Mouse (Mus musculus) midbrain, embryonic 10.5 days (tissue): Measurements from ENCODE around the gene Cdk17. TPM values are rescaled to one million over a fixed set of nuclear protein-coding genes. Genes with fewer than 3 reads are reported as not detected.

Source experiments
- DNase-seq: peaks from one replicate; pipeline ENCODE4 v3.0.0-alpha.2; 2017; ENCODE audit warnings: low spot score
- H3K27ac ChIP-seq: fragments of 300-500 bp; sonication (generic); replicated peaks from 2 replicates; pipeline ENCODE4 v1.5.1; 2016; ENCODE audit warnings: mild to moderate bottlenecking
- H3K27me3 ChIP-seq: fragments of 300-500 bp; sonication (generic); 2 replicates; pipeline ENCODE4 v1.6.1; 2016; ENCODE audit warnings: low read depth, mild to moderate bottlenecking; ENCODE audit not compliant: poor library complexity, severe bottlenecking
- H3K36me3 ChIP-seq: fragments of 300-500 bp; sonication (generic); 2 replicates; pipeline ENCODE4 v1.6.1; 2016; ENCODE audit warnings: mild to moderate bottlenecking, moderate library complexity
- H3K4me1 ChIP-seq: fragments of 300-500 bp; sonication (generic); 2 replicates; pipeline ENCODE4 v1.6.1; 2016
- H3K4me3 ChIP-seq: fragments of 300-500 bp; sonication (generic); 2 replicates; pipeline ENCODE4 v1.5.1; 2016; ENCODE audit warnings: mild to moderate bottlenecking, moderate library complexity
- H3K9me3 ChIP-seq: fragments of 300-500 bp; sonication (generic); replicated peaks from 2 replicates; pipeline ENCODE4 v1.6.1; 2016; ENCODE audit warnings: mild to moderate bottlenecking
- WGBS: fragments of 180-500 bp; shearing (Covaris S2); methylation state at CpG from one replicate; pipeline ENCODE4 v1.1.7; 2016; 5-methylcytosine and 5-hydroxymethylcytosine counted together
- polyA plus RNA-seq: library from polyadenylated mRNA; unstranded; fragments of >200 nt; fragmentation: Nextera tagmentation; extraction: Ambion mirVana; gene quantifications from 2 replicates; pipeline ENCODE4 v1.2.1, GENCODE M21; 2016

The Cdk17 gene
- polyA plus RNA-seq, 1 experiment from 2014 or later, result 20.1 TPM

DNA sequence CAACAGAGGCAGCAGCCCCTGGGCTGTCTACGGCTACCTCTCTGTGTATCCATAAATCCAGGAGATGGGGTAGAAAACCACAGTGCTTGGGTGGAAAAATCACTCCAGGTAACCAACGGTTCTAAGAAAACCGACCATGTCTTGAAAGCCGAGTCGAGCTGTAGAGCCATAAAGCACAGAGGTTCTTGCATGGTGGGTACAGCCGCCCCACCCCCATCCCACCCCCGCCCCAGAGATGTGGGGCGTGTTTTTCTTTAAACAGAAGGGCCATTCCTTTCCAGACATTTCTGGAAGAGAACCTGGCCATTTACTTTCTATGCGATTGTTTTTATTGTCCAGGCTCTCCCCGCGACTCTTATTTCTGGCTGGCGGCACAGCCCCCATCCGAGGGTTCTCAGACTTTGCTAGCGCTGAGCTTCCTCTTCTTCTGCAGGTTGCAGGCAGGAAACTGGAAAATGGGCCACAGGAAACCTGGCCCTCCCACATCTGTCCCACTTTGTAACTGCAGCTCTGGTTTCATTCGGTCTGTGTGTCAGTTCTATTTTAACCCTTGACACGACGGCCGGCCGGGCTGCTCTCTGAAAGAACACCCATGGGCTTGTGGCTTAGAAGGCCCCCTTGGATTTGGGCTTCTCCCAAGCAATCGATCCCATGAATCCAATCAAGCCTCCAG, 134.0 kb downstream of the Cdk17 start:
- DNase-seq, result no peak
- Histone ChIP-seq H3K27ac (no peak overlapping the region), H3K9me3 (no peaks in the 10 kb centered on the region), H3K4me1 (peaks cover 18% of the 10 kb centered on the region), H3K4me3 (no peak overlapping the region), H3K27me3 (no peaks in the 10 kb centered on the region), H3K36me3 (no peaks in the 10 kb centered on the region)
- 72% methylated on average over 20 of the region's 20 CpGs for WGBS

DNA sequence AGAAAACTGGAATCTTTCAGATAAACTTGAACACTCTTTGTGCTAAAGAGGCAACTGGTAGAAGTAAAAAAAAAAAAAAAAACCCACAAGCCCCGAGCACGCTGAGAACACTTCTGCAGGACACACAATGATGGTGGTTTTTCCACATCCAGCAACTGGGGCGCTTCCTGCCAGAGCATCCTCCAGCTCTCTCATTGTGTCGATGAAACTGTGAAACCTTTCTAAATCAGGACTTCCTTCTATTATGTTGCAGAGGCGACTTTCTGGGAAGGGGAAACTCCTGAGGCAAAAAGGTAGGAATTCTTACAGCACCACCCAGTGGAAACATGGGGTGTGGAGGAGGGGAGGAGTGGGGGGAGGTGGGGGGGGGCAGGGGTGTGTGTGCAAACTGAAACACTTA, 137.1 kb downstream of the Cdk17 start:
- H3K36me3 ChIP-seq, result no peaks in the 10 kb centered on the region
- H3K4me3 ChIP-seq, result no peak overlapping the region
- no peak overlapping the region for H3K27ac ChIP-seq
- H3K9me3 ChIP-seq, result no peaks in the 10 kb centered on the region
- H3K27me3 ChIP-seq, result no peaks in the 10 kb centered on the region
- DNase-seq, result no peak
- peaks cover 15% of the 10 kb centered on the region for H3K4me1 ChIP-seq
- WGBS, result 55% methylated on average over 5 of the region's 5 CpGs

GRCm38 (mm10) chr10:93298208-93298607, 137.5 kb downstream of the Cdk17 start:
- Histone ChIP-seq H3K9me3 (no peaks in the 10 kb centered on the region), H3K36me3 (no peaks in the 10 kb centered on the region), H3K4me1 (peaks cover 20% of the 10 kb centered on the region), H3K27ac (no peak overlapping the region), H3K27me3 (no peaks in the 10 kb centered on the region), H3K4me3 (no peak overlapping the region)
- WGBS, result 68% methylated on average over 7 of the region's 7 CpGs
- no peak for DNase-seq

GRCm38 (mm10) chr10:93301831-93302230, 141.2 kb downstream of the Cdk17 start:
- WGBS, result 81% methylated on average over 8 of the region's 8 CpGs
- Histone ChIP-seq H3K27ac (no peak overlapping the region), H3K4me1 (peaks cover 17% of the 10 kb centered on the region), H3K27me3 (no peaks in the 10 kb centered on the region), H3K4me3 (no peak overlapping the region), H3K36me3 (no peaks in the 10 kb centered on the region), H3K9me3 (no peaks in the 10 kb centered on the region)
- no peak for DNase-seq

DNA sequence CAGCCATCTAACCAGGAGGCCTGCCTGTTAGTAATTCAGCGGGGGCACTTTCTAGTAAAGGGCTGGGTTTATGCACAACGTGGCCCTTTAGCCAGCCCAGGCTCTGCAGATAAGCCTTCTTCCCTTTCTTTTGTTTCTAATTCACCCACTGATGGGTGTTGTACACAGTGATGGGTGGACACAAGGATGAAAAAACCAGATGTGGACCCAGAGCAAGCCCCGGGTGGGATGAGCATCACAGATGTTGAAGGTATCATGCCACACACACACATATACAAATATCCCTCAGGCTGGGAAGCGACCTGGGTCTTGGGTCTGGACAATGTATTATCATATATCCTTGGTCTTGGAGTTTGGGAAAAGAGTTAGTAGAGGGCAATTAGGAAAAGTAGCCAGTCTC, 142.6 kb downstream of the Cdk17 start:
- Histone ChIP-seq H3K36me3 (no peaks in the 10 kb centered on the region), H3K4me1 (peaks cover 12% of the 10 kb centered on the region), H3K4me3 (no peak overlapping the region), H3K27me3 (peaks cover 8% of the 10 kb centered on the region), H3K27ac (no peak overlapping the region), H3K9me3 (no peaks in the 10 kb centered on the region)
- no peak for DNase-seq
- 75% methylated on average over 4 of the region's 4 CpGs for WGBS

DNA sequence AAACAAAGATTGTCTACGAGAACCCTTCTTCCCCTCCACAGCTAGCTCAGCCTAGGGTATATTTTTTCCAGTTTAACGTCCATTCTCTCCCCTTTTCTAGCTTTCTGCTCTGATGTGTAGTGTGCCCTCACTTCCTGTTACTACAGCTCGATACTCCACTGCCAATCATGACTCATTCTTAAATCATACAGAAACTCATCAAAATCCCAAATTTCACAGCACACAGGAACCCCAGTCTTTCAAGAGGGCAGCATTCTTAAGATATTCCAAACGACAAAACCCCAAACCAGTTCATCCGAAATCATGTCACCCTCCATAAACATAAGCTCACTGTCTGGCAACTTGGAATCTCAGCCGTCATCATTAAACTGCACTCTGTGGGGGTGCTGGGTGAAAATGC, 145.3 kb downstream of the Cdk17 start:
- H3K4me3 ChIP-seq, result no peak overlapping the region
- H3K27me3 ChIP-seq, result peaks cover 16% of the 10 kb centered on the region
- 72% methylated on average over 6 of the region's 6 CpGs for WGBS
- peaks cover 29% of the 10 kb centered on the region for H3K4me1 ChIP-seq
- H3K36me3 ChIP-seq, result no peaks in the 10 kb centered on the region
- no peaks in the 10 kb centered on the region for H3K9me3 ChIP-seq
- H3K27ac ChIP-seq, result no peak overlapping the region
- no peak for DNase-seq

DNA sequence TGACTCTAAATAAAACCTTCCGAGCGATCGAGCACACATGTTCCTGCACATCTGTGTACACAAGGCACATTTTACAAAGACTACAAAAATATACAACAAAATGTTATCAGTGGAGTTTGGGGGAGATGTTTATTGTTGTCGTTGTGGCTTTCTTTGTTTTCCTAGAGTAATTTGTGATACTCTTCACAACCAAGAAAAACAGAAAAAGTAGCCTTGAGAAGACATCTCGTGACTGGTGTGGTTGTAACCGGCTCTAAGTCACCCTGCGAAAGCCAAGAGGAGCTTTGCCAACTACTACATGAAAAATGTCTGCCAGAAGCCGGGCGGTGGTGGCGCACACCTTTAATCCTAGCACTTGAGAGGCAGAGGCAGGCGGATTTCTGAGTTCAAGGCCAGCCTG, 145.7 kb downstream of the Cdk17 start:
- H3K36me3 ChIP-seq, result no peaks in the 10 kb centered on the region
- H3K27me3 ChIP-seq, result peaks cover 20% of the 10 kb centered on the region
- no peak for DNase-seq
- no peak overlapping the region for H3K4me3 ChIP-seq
- 87% methylated on average over 11 of the region's 11 CpGs for WGBS
- peaks cover 29% of the 10 kb centered on the region for H3K4me1 ChIP-seq
- no peak overlapping the region for H3K27ac ChIP-seq
- H3K9me3 ChIP-seq, result no peaks in the 10 kb centered on the region

DNA sequence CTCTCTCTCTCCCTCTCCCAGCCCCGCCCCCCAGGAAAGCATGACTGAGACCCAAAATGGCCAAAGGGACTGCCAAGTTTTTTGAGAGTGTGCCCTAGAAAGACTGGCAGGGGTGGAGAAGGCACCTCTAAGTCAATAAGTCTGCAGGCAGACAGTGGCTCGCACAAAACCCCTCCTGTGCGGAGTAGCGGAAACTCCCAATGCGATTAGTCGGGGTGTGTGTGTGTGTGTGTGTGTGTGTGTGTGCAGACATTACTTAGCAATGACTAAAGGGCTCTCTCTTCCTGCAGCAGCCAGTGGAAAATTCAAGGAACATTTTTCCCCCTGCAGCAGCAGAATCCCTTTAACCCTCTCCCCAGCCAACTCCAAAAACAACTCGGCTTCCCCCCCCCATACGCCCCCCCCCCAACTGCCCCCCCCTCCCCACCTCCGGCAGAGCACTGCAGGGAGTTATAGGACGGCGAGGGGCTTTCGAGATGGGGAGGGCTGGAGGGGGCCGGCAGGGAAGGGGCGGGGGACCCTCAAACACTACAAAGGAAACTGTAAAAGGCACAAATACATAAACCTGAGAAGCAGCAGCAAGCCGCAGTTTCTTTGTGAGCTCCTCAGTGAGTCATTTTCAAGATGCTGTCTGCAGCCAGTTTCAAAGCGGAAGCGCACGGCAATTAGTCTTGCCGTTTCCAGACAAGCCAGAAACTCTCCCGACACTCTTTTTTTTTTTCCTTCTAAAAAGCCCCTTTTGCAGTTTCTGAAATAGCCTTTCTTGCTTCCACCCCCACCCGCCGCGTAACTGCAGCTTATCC, 148.7 kb downstream of the Cdk17 start:
- Histone ChIP-seq H3K9me3 (no peaks in the 10 kb centered on the region), H3K4me1 (peaks cover 22% of the 10 kb centered on the region), H3K4me3 (peak overlapping the region; percentile 73), H3K27ac (peak overlapping the region; percentile 87), H3K27me3 (peaks cover 36% of the 10 kb centered on the region), H3K36me3 (no peaks in the 10 kb centered on the region)
- WGBS, result under 1% methylated on average over 23 of the region's 23 CpGs
- DNase-seq, result peak; percentile 64

DNA sequence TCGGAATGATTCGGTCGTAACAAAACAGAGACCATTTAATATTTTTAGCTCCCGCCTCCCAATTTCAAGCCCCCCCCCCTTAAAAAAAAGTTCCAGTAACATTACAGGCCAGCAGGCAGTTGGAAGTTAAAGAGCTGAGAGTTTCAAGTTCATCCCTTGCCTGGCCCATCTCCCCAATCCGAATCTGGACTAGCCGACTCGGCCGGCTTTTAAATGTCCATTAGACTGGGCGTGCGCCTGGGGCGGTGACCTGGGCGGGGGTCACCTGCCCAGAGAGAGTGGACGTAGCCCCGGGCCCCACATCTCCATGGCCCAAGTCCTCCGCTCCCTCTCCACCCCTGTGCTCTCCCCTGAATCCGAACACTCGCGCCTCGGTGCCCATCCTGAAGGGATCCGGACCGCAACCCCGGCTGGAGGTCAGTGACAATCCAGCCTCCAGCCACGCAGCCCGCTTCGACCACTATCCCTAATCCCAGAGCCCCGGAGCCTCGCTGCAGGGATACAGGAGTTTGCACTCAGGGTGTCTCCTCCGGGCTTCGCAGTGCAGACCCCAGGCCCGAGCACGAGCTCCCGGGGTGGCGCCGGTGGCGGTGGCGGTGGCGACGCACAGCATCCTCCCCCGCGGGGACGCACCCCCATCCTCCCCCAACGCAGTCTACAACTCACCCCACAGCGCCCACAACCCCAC, 149.4 kb downstream of the Cdk17 start:
- peaks cover 22% of the 10 kb centered on the region for H3K4me1 ChIP-seq
- H3K27me3 ChIP-seq, result peaks cover 36% of the 10 kb centered on the region
- H3K9me3 ChIP-seq, result no peaks in the 10 kb centered on the region
- peak overlapping the region; percentile 87 for H3K27ac ChIP-seq
- H3K36me3 ChIP-seq, result no peaks in the 10 kb centered on the region
- peak; percentile 69 for DNase-seq
- WGBS, result under 1% methylated on average over 43 of the region's 43 CpGs
- peak overlapping the region; percentile 73 for H3K4me3 ChIP-seq

DNA sequence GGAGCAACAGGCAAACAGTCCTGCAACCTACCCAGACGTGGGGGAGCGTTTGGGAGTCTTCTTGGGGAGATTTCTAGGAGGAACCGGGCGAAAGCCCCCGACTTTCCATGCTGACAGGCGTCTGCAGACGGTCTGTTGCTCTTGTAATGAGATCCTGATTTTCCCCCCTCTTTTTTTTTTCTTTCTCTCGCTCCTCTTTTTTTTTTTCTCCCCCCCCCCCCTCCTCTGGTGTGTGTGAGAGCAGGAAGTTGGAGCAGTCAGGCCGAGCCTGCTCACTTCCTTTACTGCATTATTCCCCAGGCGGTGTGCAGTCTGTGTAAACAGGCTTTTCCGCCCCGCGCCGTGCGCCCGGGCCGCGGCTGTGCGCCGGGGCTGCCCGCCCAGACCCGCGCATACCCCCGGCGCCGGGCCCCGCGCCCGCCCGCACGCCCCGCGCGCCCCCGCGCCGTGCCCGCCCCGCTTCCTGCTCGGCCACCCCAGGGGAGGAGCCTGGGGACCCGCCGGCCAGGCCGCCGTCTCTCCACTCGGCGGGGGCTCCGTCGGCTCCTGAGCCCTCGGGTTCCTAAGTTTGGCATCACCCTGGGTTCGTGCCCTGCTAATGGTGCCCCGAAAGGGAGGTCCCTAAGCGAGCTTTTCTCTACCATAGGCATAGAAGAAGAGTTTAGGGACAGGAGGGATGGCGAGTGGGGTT, 150.2 kb downstream of the Cdk17 start, which contains the start of gene Elk3:
Elk3 (minus strand) TSS at position 415 of the 691 bp plus-strand sequence.
- Histone ChIP-seq H3K27ac (peak within 1 kb of the TSS; percentile 87), H3K4me3 (peak within 1 kb of the TSS; percentile 73), H3K36me3 (no peaks in the 10 kb centered on the region), H3K4me1 (peaks cover 19% of the 10 kb centered on the region), H3K9me3 (no peaks in the 10 kb centered on the region), H3K27me3 (peaks cover 36% of the 10 kb centered on the region)
- WGBS, result under 1% methylated on average over 52 of the region's 53 CpGs
- peak; percentile 63 for DNase-seq

DNA sequence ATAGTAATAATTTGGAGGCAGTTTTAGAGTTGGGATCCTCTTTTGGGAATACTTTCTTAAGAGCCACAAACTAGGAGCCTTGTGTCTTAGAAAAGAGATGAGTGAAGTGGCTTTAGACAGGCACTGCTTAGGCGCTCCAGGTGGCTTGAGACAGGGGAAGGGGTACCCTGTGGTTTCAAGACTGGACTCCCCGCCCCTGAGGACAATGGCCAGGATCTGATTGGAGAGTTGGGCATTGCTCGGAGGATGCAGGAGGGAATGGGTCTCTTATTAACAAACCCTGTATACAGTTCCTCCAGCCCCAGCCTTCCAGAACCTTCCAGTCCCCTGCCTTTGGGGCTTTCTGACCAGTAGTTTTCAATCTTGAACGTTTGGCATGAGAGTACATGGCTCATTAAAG, 150.9 kb downstream of the Cdk17 start:
- H3K4me3 ChIP-seq, result peak overlapping the region; percentile 73; the same call in 1 of the 2 replicates
- 8% methylated on average over 4 of the region's 4 CpGs for WGBS

More for the DNA sequence above, 150.9 kb downstream of the Cdk17 start:
- Histone ChIP-seq H3K27ac (peak overlapping the region; percentile 87; the same call in 1 of the 2 replicates), H3K9me3 (no peaks in the 10 kb centered on the region), H3K36me3 (no peaks in the 10 kb centered on the region), H3K27me3 (peaks cover 36% of the 10 kb centered on the region), H3K4me1 (peaks cover 19% of the 10 kb centered on the region)
- DNase-seq, result peak; percentile 41
